Mouse (Mus musculus) heart, adult 2 months (tissue): ENCODE measurements around the gene Upk3b.

Experiments
- CTCF ChIP-seq: fragments of 200-600 bp; IDR thresholded peaks from 2 replicates; pipeline ENCODE4 v1.8.1; 2022; ENCODE audit warnings: antibody characterized with exemption, mild to moderate bottlenecking, moderate library complexity
- EP300 ChIP-seq: fragments of 200-500 bp; IDR thresholded peaks from 2 replicates; pipeline ENCODE4 v1.6.1; 2011; ENCODE audit warnings: low read depth, low read length, control low read depth; ENCODE audit not compliant: insufficient read depth
- POLR2A ChIP-seq: fragments of 200-500 bp; IDR thresholded peaks from 2 replicates; pipeline ENCODE4 v1.6.1; 2011; ENCODE audit warnings: mild to moderate bottlenecking, low read depth, low read length, control low read depth; ENCODE audit not compliant: insufficient read depth

DNA sequence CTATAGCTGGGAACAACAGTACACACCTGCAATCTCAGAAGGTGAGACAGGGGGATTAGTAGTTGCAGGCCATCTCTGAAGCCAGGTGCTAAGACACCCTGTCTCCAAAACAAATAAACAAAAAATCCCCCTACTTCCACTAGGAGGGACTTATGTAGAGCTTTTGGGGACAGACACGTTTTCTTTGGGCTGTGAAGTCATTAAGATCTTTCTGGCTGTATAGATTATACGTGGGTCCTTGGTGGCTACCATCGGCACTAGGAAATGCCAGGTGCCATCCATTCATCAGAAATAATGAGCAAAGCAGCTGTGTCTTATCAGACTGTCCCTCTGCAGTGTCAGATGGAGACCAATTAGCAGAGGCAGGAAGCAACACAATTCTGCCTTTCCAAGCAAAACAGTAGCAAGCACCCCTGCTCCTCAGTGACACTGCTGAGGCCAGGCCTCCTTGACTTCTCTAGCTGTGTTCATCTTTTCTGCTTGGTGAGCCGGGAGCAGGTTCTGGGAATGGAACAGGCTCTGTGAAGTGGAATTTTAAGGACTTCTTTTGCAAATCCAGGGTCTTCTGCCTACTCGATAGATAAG, 44.8 kb upstream of the Upk3b start:
- TF ChIP-seq POLR2A (no peak), CTCF (no peak), EP300 (no peak)
